Mouse (Mus musculus) brain, adult 10 weeks (tissue): Measurements from ENCODE around the gene 4930432M17Rik. TPM values are rescaled to one million over a fixed set of nuclear protein-coding genes. Genes with fewer than 3 reads are reported as not detected.

Experiments used
- polyA plus RNA-seq: library from polyadenylated mRNA; stranded (reverse); fragments of 350-450 nt; fragmentation: Illumina TruSeq; extraction: RNeasy Lipid Tissue Mini Kit (QIAGEN cat#74804); gene quantifications from one replicate; pipeline ENCODE4 v1.2.3, GENCODE M21; 2015; ENCODE audit warnings: low read depth, low replicate concordance

Gene 4930432M17Rik
- polyA plus RNA-seq = not detected

GRCm38 (mm10) chr3:121670462-121670861, at the start of gene 4930432M17Rik:
Gene 4930432M17Rik, plus strand, starts transcription at chr3:121670762.

GRCm38 (mm10) chr3:121722971-121723844, 52.6 kb downstream of the 4930432M17Rik start, which contains the start of gene F3:
Gene F3, plus strand, starts transcription at chr3:121723537.

Other genes starting within 250 kb of the 4930432M17Rik start
- 102 TPM for gene Cnn3, start 244.3 kb upstream of the 4930432M17Rik start, polyA plus RNA-seq
- gene Slc44a3, start 138.4 kb upstream of the 4930432M17Rik start, polyA plus RNA-seq = not detected
- gene F3, start 52.8 kb downstream of the 4930432M17Rik start, polyA plus RNA-seq = 58.0 TPM
- gene Abcd3, start 144.5 kb downstream of the 4930432M17Rik start, polyA plus RNA-seq = 58.9 TPM